Mouse (Mus musculus): Measurements from ENCODE around the gene C1galt1c1.

C1galt1c1 gene

DNA sequence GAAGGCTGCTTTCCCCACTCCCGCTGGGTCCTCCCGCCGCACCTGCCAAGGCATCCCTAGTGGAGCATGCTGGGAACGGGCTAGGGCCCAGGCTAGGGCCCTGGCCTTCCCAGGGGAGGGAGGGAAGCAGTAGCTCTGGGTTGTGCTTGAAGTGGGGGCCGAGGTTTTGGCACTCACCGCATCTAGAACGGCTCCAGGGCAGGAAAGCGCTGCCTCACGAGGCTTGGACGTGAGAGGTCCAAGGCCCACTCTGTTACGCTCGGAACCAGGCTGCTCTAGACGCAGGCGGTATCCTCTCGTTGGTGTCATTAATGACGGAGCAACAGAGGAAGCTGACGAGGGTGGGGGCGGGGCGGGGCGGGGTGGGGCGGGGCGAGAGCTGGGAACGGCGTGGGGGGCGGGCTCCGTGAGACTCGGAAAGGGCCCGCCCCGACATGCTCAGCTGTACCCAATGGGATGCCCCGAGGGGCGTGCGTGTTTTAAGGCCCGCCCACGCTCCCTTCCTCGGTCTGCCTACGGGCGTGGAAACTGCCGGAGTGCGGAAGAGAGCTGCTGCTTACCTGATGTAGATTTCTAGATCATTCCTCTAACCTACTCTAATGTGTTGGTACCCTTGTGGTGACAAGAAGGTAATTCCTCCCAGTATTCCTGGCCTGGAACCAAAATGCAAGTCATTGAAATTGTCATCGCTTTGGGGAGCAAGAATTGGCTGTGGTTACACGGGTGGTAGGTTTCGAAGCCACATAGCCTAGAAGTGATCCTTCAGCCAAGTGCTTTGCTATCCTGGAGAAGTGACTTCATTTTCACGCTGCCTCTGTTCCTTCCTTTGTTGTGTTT lies at the start of gene C1galt1c1:
Gene C1galt1c1 (minus strand): TSS at position 287 of the 837 bp plus-strand sequence.
- DNase-seq (ENCODE audit: low read depth) = peak; percentile 94

DNA sequence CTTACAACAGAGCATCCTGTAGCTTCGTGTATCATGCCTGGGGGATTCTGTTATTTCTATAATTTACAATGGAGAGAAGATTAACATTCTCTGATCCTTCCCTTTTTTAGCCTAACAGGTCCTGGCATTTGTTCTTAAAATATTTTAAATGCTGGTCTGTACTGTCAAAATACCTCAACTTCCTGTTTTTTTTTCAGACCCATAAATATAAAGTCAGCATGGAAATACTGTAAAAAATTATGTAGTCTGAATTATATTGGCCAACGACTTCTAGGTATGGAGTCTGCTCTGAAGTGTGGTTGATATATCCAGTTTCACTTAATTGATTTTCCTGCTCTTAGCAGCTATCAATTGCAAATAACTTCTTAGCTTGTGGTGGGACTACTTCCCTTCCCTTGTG lies 47.1 kb upstream of the C1galt1c1 start:
- no peak for DNase-seq (ENCODE audit: low read depth)

DNA sequence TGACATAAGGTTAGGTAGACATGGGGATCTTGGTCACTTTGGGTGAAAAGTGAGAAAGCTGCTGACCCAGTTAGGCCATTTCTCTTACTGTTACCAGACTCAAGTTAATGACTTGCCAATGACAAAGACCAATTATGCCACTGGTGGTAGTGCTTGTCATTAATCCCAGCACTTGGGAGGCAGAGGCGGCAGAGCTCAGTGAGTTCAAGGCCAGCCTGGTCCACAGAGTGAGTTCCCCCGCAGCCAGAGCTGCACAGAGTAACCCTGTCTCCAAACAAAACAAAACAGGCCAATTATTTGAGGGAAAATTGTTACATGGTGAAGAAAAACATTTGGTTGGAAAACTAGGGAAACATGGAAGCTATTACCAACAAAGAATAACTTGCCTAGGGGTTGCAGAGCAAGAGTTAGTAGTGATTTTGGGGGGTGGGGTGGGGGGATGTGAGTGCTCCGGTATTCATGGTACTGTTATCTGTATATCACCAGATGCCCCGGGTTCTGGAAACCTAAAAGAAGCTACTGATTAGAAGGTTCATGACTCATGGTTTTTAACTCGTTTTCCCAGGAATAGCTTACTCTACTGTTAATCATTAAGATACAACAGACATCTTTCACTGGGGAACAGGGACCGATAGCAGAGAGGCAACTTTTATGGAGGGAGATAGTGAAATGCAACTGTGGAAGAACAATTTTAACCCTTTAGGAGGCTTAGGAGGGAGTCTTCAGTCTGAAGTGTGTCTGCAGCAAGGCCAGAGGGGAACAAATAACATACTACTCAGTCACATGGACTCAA lies 34.4 kb upstream of the C1galt1c1 start:
- no peak for DNase-seq (ENCODE audit: low read depth)

DNA sequence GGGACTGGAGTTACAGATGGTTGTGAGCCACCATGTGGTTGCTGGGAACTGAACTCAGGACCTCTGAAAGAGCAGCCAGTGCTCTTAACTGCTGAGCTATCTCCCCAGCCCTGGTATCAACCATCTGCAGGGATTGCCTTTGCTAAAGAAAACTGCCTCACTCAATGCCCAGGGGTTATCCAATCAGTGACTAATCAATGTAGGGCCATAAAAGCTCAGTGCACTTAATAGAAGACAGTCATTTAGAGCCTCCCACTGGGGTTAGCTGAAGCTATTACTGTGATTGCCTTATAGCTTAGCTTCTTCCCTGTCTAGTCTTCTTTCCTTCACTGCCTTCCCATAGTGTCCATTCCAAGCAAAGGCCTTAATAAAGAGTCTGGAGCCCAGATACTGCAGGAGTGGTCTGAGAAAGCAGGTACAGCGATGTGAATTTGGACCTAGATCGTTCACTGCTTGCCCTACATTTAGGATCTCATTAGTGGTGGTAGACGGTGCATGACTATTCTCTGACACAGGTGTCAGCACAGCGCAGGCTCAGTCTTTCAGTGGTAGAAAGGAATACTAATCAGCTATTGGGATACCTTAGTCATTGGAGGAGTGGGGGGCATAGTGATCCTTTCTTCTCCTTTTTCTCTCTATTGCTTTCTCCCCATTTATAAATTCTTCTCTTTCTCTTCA lies 21.5 kb upstream of the C1galt1c1 start:
- no peak for DNase-seq (ENCODE audit: low read depth)

DNA sequence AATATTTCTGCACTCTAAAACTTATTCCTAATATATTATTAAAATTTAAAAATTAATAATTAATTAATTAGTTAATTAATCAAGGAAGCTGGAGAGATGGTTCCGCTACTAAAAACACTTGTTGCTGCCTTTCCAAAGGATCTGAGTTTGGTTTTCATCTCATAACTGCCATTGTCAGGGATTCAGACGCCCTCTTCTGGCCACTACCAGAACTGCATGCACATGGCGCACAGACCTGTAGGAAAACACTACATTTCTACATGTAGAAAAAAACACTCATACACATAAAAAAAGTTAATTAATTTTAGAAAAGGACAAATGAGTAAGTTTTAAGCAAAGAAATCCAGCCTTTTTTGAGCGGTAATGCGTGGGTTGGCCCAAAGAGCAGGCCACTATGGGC lies 19.8 kb upstream of the C1galt1c1 start:
- DNase-seq (ENCODE audit: low read depth) = peak; percentile 34

DNA sequence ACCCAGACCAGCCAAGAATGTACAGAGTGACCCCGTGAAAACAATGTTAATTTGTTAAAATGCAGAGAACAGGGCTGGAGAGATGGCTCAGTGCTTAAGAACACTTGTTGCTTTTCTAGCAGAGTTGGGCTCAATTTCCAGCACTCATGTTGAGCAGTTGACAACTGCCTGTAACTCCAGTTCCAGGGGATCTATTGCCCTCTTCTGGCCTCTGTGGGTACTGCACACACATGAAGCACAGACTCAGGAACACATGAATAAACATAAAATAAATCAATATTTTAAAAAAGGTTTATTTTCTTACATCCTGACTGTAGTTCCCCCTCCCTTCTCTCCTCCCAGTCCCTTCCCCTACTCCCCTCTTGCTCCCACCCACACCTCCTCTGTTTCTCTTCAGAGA lies 18.3 kb upstream of the C1galt1c1 start:
- DNase-seq (ENCODE audit: low read depth) = peak; percentile 28

DNA sequence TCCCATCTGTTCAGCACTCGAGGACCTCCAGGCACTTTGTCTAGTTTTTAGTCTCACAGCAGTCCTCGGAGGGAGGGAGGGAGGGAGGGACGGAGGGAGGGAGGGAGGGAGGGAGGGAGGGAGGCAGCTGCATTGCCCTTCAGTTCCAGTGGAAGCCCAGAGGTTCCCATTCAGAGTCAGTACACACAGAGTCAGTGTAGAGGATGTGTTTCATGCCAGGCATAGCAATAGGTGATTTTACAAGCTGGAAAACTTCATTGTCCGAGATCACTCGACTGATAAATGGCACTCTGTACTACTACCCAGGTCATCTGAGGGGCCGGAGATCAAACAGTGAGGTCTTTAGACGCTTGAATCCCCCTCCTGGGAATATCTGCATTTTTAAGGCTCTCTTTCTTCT lies 16.3 kb upstream of the C1galt1c1 start:
- no peak for DNase-seq (ENCODE audit: low read depth)

DNA sequence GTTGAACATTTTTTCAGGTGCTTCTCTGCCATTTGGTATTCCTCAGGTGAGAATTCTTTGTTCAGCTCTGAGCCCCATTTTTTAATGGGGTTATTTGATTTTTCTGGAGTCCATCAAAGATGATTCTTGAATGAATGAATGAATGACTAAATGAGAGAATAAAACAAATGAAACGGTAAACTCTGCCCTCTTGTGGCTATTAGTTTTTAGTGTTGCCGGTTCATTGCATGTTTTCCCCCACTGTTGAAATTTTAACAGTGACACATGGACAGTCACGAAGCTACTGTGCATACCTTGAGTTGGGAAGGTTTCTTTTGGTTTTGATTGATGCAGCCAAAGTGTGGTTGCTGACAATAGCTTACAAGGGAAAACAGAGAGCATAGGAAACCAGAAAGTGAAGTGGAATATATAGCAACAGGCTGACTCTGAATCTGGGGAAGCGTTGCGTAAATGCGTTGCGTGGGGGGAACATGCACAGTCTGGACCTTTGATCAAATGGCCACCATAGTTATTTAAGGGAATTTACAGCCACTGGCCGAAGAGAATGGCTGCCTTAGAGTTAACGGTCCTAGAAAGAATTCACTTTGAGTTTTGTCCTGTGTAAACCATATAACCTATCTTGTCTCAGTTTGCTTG lies 15.6 kb upstream of the C1galt1c1 start:
- peak; percentile 29 for DNase-seq (ENCODE audit: low read depth)

DNA sequence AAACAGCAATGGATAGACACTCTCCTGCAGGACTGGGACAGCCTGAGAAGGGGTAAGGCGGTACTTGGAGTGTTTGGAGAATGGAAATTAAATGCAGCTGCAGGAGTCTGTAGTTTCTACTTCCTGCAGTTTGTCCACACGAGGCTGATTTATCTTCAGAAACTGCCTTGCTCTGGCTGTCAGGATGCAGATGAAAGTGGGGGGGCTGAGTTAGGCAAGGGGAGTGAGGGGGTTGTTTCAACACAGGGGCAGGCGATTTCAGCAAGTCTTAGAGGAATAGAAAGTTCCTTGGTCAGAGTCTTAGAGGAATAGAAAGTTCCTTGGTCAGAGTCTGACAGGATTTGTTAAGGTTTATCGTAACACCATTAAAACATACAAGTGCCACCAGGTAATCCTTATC lies 7.3 kb upstream of the C1galt1c1 start:
- DNase-seq (ENCODE audit: low read depth) = no peak

DNA sequence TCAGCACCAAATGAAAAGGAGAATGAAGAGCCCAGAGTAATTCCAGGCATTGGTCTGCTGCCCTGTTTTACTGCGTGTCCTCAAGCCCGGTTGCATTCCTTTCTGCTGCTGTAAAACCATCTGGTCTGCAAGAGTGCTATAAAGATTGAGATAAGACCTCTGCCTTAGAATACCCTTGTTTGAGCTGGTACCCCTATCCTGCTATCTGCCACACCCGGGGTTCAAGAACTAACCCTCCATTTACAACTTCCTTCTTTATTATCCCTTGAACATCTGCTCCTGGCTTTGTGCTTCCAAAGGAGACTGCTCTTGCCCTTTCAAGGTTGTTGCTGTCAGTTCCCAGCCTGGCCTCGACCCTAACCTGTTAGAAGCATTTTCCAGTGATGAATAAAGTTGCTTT lies 6.5 kb upstream of the C1galt1c1 start:
- no peak for DNase-seq (ENCODE audit: low read depth)

DNA sequence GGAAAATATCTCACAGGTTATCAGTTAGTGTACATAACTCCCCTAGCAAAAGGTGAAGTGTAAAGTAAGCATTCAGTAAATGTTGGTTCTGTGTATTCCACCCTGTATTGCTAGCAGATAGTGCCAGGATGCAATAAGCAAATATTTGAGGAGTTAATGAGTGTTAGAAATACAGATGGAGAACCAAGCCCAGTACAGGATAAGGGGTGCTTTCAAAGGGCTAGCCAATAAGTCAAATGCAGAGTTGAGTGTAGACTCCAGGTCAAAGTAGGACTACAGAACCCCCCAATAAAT lies 698 bp upstream of the C1galt1c1 start:
- DNase-seq (ENCODE audit: low read depth) = no peak

DNA sequence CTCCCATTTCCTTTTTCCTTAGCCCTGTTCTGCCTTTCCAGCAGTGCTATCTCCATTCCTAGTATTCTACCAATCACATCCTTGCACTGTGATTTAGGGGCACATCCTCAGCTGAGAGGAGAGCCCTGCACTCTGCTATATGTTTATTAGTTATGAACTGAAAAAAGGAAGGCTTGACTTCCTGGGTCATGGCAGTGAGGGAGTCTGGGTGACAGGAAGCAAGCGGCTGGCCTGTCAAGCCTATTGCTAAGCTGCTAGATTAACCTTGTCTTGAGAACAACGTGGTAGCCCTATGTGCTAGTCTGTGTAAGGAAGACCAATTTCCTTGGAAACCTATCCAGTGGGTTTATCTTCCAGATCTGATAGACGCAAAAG lies 33.9 kb downstream of the C1galt1c1 start:
- DNase-seq (ENCODE audit: low read depth) = peak; percentile 67

DNA sequence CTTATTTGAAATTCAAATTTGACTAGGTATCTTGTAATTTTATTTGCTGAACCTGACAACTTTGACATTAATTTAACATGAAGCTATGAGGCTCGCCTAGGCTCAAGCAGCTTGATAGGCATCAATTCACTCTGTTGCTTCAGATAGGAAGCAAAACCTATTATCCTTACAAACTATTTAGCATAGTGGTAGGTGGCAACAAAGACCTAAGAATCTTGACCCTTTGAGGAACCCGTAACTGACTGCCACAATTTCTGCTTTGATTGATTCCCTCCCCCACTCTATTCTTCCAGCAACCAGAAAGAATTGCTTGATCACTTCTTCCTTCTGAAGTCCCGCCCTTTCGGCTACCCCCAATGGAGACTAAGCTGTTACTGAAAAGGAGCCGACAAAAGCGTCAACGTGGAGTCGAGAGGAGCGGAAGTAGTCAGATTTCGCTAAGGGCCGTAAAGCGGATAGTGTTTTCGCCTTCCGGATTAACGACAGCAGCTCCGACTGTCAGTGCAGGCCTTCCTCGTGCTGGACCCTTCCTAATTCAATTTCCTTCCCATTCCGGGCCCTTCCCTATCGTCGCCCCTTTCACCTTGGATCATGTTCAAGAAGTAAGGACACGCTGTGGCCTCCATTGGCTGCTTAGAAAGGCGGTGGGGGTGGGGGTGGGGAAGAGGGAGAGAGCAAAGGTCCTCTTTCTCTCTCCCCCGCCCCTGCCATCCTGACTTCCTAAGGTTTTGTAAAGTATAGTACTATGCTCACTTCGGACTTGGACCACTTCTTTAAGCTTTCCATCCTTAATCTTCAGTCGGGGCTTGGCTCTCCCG lies 34.5 kb downstream of the C1galt1c1 start, which contains the start of gene Mcts1:
Gene Mcts1 (plus strand): TSS at position 402 of the 818 bp plus-strand sequence.
- peak; percentile 89 for DNase-seq (ENCODE audit: low read depth)

DNA sequence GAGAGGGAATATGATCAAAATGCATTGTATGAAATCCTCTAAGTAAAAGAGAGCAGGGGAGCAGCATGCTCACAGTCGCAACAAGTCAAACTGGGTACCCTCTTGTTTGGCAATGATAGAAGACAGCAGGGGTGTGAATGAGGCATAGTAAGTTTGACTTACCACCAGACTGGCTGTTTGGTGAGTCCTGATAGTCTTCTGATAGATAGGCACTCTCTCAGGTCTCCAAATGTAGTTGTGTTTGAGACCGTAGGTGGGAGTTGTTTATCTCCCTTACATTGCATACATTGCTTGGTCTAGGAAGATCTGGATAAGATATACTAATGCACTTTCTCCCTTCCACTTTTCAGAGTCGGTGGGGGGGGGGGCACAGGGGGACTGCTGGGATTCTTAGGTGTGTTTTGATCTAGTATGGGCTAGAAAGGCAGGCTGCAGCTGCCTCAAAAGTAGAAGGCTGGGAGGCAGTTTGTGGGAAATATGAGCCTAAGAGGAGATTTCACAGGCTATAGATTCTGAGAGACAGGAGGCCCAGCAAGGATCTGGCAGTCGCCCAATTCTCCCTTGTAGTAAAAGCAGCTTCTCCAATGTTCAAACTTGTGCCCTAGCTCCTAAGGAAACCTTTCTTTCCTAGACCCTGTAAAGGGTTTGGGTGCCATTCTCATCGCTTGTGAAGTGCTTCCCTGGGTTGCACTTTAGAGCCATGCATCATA lies 41.6 kb downstream of the C1galt1c1 start:
- no peak for DNase-seq (ENCODE audit: low read depth)

DNA sequence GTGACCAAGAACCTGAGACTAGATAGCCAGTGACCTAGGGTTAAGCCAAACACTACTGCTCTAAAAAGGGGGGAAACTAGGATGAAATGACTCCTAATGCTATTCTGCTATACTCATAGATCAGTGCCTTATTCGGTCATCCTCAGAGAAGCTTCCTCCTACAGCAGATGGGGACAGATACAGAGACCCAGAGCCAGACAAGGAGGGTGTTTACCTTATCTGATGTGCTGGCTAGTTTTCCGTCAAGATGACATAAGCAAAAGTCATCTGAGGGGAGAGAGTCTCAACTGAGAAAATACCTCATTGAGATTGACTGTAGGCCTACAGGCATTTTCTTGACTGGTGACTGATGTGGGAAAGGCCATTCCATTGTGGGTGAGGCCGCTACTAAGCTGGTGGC lies 43.1 kb downstream of the C1galt1c1 start:
- no peak for DNase-seq (ENCODE audit: low read depth)

DNA sequence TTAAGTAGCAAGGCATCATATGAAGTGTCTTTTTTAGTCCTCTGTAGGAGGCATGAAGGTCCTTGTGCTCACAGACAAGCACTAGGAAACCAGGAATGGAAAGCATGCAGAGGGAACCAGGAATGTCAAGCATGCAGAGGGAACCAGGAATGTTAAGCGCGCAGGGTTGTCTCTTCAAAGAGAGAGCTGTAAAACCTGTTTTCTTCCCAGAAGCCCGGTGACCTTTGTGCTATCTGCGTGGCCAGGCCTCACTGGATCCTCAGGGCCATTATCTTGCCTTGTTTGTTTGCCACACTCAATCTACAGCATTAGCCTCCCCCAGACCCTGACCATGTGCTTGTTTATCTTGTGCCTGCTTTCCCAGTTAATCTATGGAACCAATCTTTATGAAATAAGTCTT lies 45.1 kb downstream of the C1galt1c1 start:
- no peak for DNase-seq (ENCODE audit: low read depth)

DNA sequence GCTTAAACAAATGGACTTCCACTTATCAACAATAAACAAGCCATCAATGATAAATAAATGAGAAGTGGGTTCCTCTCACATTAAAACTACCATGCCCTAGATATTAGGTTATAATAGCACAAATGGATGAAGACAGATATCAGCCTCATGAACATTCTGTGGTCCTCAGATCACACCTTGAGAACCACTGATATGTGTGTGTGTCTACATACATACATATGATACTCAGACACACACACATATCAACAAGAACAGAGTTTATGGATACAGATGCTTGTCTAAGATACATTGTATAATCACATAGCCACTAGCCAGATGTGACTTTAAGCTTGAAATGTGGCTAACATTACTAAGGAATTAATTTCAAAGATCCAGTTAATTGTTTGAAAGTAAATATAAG lies 51.6 kb downstream of the C1galt1c1 start:
- no peak for DNase-seq (ENCODE audit: low read depth)

DNA sequence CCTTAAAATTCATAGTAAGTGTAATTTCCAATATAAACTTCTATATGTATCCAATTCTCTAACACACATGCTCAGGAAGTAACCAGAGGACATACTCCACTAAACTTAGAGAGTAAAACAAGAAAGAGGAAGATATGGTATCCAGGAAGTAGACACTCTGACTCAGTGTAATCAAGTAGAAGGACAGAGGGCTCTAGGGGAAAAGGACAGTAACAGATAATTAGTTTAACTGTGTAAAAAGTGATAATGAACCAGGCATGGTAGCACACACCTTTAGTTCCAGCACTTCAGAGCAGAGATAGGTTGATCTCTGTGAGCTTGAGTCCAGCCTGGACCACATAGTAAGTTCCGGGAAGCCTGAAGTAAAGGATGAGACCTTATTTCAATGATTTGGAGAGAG lies 53.7 kb downstream of the C1galt1c1 start:
- no peak for DNase-seq (ENCODE audit: low read depth)
